Mouse (Mus musculus): ENCODE results near the gene Gm21719. TPM values are rescaled to one million over a fixed set of nuclear protein-coding genes. Genes with fewer than 3 reads are reported as not detected.

The Gm21719 gene
- not detected in 2 replicates for polyA plus RNA-seq (2012; rRNA removed)

DNA sequence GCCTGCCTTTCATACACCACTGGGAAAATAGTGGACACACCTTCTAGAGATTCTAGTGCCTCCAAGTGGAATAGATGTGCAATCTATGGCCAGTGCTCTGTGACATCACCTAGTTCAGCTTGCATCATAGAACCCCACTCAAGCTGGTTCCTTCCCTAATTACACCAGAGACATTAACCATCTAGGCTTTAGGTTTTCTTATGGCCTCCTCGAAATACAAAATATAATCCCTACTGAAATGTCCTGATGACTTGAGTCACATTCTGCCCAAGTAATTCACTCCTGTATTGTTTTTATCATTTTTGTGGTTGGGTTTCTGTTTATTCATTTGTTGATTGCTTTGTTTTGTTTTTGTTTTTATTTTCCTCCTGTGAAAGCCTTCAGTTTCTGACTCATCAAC is at the start of gene Gm21719:
Gene Gm21719 (minus strand): TSS at position 101 of the 400 bp plus-strand sequence.

Other genes with a start within 250 kb of the Gm21719 start
- gene Gm28919, start 99.3 kb downstream of the Gm21719 start, polyA plus RNA-seq (2012; rRNA removed), result not detected in 2 replicates
- not detected in 2 replicates for gene Gm20830, start 235.4 kb upstream of the Gm21719 start, polyA plus RNA-seq (2012; rRNA removed)

Measured in central nervous system, embryonic 14 days (tissue).